Mouse (Mus musculus) testis, adult 2 months (tissue): ENCODE results near the gene Dock7.

Experiments used
- CTCF ChIP-seq: fragments of 200-500 bp; IDR thresholded peaks from 2 replicates; pipeline ENCODE4 v1.5.1; 2012; ENCODE audit warnings: low read depth, mild to moderate bottlenecking, inconsistent platforms, low read length, moderate library complexity; ENCODE audit not compliant: control insufficient read depth, insufficient read depth, insufficient replicate concordance
- POLR2A ChIP-seq: fragments of 200-500 bp; IDR thresholded peaks from 2 replicates; pipeline ENCODE4 v1.6.1; 2012; ENCODE audit warnings: low read depth, mild to moderate bottlenecking, inconsistent platforms, low read length, moderate library complexity; ENCODE audit not compliant: control insufficient read depth

DNA sequence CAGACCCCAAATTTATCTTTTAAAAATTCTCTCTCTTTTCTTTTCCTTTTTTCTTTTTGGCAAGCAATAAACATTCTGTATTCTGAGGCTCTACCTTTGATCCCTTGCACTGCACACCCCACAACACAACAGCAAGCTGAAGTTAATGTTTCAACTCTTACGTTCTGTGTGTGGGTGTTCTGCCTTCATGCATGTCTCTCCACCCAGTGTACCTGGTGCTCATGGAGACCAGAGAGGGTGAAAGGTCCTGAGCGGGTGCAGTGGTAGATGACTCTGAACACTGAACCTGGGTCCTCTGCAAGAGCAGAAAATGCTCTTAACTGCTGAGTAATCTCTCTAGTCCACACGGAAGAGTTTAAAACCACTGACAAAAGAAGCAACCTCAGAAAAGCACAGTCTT lies 160.5 kb downstream of the Dock7 start:
- TF ChIP-seq CTCF (no peak), POLR2A (no peak)
